Mouse (Mus musculus): ENCODE measurements around the gene Pax2.
"Not testable (repeated sequence)": the region's sequence is repeated elsewhere in the genome, so short reads cannot be mapped to it uniquely, and the experiment has no call there.

Gene Pax2

GRCm38 (mm10) chr19:44834218-44835041 lies 78.6 kb downstream of the Pax2 start:
- DNase-seq (ENCODE audit: extremely low read depth, insufficient read length, low spot score), result no peak

- no peak for DNase-seq (ENCODE audit: extremely low read depth, insufficient read length, low spot score)
Observed at GRCm38 (mm10) chr19:44835042-44835930, 79.4 kb downstream of the Pax2 start.

- no peak for DNase-seq (ENCODE audit: extremely low read depth, insufficient read length, low spot score)
Observed at GRCm38 (mm10) chr19:44835931-44836861, 80.4 kb downstream of the Pax2 start.

DNA sequence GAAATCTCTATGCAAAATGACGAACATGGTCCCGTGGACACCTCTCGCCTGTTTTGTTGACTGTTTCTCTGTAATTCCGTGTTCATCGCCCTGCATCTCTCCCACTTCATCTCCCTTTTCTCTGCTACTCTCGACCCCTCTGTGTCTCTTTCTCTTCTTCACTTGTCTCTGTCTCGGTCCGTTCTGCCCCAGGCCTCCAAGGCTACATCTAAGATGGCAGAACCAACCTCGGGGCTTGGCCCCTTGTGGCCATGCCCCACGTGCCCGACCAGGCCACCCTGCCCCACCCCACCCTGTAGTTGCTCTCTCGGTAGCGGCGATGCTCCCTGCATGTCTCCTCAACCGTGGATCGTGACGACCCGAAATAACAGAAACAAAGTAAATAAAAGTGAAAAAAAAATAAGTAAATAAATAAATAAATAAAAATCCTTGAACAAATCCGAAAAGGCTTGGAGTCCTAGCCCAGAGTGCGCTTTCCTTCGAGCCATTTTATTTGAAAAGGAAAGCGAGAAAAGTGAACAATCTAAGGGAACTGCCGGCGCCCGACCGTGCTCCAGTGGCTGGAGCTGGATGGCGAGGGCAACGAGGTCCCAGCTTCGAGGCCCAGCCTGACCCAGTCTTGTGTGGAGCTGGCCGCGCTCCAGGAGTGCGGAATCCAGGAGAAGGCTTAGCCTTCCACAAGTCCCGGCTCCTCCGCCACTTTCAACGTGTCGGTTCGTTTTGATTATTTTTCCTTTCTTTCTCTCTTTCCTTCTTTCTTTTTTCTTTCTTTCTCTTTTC lies 81.8 kb downstream of the Pax2 start:
- DNase-seq (ENCODE audit: extremely low read depth, insufficient read length, low spot score), result no peak

GRCm38 (mm10) chr19:44838321-44838720 lies 82.5 kb downstream of the Pax2 start:
- no peak for DNase-seq (ENCODE audit: extremely low read depth, insufficient read length, low spot score)

- not testable (repeated sequence) for DNase-seq (ENCODE audit: extremely low read depth, insufficient read length, low spot score)
Observed at GRCm38 (mm10) chr19:44842661-44843060, 86.8 kb downstream of the Pax2 start.

DNA sequence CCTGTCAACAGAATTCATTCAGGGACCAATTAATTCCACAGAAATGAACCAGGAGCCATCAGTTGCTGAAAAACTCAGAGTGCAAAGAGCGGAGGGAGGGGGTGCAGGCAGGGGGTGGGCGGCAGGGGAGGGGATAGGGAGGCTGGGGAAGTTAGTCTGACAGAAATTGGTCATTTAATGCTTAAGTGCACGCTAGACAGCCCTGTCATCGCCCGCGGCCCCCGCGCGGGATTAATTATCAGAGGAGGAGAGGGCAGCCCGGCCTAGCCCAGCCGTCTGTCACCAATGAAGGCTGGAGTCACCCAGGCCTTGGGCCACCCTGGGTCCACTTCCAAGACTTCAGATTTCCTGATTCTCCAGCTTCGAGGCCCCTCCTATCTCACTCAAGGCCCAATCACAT lies 93.6 kb downstream of the Pax2 start:
- no peak for DNase-seq (ENCODE audit: extremely low read depth, insufficient read length, low spot score)

DNA sequence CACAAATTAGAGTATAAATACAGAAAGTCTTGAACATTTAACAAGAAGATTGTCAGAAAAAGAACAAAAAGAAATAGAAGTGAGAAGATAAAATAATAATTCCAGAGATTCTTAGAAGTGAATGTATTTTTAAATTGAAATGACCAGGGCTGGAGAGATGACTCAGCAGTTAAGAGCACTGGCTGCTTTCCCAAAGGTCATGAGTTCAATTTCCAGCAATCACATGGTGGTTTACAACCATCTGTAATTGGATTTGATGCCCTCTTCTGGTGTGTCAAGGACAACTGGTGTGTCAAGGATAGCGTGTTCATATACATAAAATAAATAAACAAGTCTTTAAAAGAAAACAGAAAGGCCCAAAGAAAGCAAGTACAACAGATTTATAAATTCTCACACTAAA lies 102.8 kb downstream of the Pax2 start:
- no peak for DNase-seq (ENCODE audit: extremely low read depth, insufficient read length, low spot score)

DNA sequence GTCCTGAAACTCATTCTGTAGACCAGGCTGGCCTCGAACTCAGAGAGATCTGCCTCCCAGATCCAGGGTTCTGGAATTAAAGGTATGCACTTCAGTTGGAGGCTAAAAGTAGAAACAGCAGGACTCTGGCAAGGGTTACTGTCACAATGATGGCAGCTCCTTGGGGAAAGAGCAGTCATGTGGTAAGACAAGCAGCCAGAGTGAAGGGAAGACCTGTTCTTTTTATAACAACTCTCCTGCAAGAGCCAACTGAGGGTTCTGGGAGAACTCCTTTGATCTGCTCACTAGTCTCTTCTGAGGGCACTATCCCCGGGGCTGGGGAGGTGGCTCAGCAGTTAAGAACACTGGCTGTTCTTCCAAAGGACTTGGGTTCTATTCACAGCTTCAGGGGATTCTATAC lies 112.9 kb downstream of the Pax2 start:
- DNase-seq (ENCODE audit: extremely low read depth, insufficient read length, low spot score), result no peak

DNA sequence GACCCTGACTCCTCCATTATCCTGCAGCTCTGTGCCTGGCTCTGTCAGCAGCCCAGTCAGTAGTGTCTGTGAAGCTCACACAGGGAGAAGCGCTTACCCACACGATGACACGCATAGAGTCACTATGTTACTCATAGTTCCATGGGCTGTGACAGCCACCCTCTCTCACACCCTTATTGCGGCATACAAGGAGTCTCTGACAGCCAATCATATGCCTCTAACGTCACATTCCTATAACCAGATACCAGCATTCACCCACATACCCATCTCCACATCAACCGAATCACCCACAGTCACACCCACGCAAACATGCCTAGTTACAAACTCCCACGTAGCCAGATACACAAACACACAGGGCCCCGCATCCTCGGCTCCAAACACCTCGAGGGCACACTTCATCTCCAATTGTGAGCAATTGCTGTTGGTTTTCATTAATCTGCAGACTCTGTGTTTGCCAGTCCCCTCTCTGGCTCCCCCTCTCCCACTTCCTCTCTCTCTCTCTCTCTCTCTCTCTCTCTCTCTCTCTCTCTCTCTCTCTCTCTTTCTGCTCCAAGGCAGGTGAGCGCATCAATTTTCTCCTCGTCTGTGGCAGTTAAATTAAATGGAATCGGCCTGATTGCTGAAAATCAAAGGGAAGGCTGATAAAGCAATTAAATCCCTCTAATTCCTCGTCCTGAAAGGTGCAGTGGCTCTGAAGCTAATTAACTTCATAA lies 118.5 kb downstream of the Pax2 start:
- no peak for DNase-seq (ENCODE audit: extremely low read depth, insufficient read length, low spot score)

DNA sequence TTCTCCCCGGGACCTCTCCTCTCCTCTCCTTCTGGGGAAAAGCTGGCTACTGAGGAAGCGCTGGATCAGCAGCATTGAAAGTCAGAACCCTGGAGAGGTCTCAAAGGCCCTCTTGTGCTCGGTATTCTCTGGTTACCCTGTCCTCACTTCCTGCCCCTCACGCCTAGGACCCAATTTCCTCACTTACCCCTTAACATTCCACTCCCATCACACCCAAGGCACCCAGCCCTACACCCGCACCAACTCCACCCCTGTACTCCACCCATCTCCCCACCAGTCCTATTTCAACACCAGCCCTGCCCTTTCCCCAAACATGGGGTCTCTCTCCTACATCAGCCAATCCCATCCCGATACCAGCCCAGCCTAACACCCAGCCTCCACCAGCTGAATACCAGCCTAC lies 119.1 kb downstream of the Pax2 start:
- DNase-seq (ENCODE audit: extremely low read depth, insufficient read length, low spot score), result no peak

DNA sequence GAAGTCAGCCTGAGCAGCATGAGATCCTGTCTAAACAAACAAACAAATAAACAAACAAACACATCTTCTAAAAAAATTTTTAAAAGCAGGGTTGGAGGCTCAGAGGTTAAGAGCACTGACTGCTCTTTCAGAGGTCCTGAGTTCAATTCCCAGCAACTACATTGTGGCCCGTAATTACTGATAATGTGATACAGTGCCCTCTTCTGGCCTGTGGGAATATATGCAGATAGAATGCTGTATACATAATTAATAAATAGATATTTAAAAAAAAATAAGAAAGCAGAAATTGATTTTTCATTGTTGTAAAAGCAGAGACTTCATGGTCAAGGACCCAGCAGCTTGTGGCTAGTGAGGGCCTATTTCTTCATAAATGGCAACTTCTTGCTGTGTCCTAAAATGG lies 119.9 kb downstream of the Pax2 start:
- no peak for DNase-seq (ENCODE audit: extremely low read depth, insufficient read length, low spot score)

- no peak for DNase-seq (ENCODE audit: extremely low read depth, insufficient read length, low spot score)
Observed at GRCm38 (mm10) chr19:44876529-44876928, 120.7 kb downstream of the Pax2 start.

GRCm38 (mm10) chr19:44882552-44883024 lies 126.7 kb downstream of the Pax2 start:
- no peak for DNase-seq (ENCODE audit: extremely low read depth, insufficient read length, low spot score)

GRCm38 (mm10) chr19:44884331-44884730 lies 128.5 kb downstream of the Pax2 start:
- DNase-seq (ENCODE audit: extremely low read depth, insufficient read length, low spot score), result no peak

- no peak for DNase-seq (ENCODE audit: extremely low read depth, insufficient read length, low spot score)
Observed at GRCm38 (mm10) chr19:44886475-44886874, 130.6 kb downstream of the Pax2 start.
